Mouse (Mus musculus) hindbrain, embryonic 15.5 days (tissue): ENCODE measurements around the gene Msi2. TPM values are rescaled to one million over a fixed set of nuclear protein-coding genes. Genes with fewer than 3 reads are reported as not detected.

Experiments used
- ATAC-seq: fragments of 200-750 bp; cut with Nextera tagmentation; 2 replicates; pipeline ENCODE4 v1.8.0; 2017; ENCODE audit warnings: low read depth, moderate number of reproducible peaks, moderate TSS enrichment; ENCODE audit not compliant: low FRiP score
- H3K27ac ChIP-seq: fragments of 300-500 bp; sonication (generic); replicated peaks from 2 replicates; pipeline ENCODE4 v1.5.1; 2015; ENCODE audit warnings: mild to moderate bottlenecking, inconsistent platforms
- H3K27me3 ChIP-seq: fragments of 300-500 bp; sonication (generic); 2 replicates; pipeline ENCODE4 v1.6.1; 2015; ENCODE audit warnings: control low read depth, inconsistent platforms
- H3K36me3 ChIP-seq: fragments of 300-500 bp; sonication (generic); 2 replicates; pipeline ENCODE4 v1.6.1; 2015; ENCODE audit warnings: control low read depth, inconsistent platforms
- H3K4me1 ChIP-seq: fragments of 300-500 bp; sonication (generic); replicated peaks from 2 replicates; pipeline ENCODE4 v1.6.1; 2015; ENCODE audit warnings: control low read depth, inconsistent platforms
- H3K4me2 ChIP-seq: fragments of 300-500 bp; sonication (generic); 2 replicates; pipeline ENCODE4 v1.6.1; 2015; ENCODE audit warnings: moderate library complexity, mild to moderate bottlenecking, inconsistent platforms
- H3K4me3 ChIP-seq: fragments of 300-500 bp; sonication (generic); 2 replicates; pipeline ENCODE4 v1.5.1; 2015; ENCODE audit warnings: mild to moderate bottlenecking, inconsistent platforms
- H3K9ac ChIP-seq: fragments of 300-500 bp; sonication (generic); 2 replicates; pipeline ENCODE4 v1.6.1; 2015; ENCODE audit warnings: inconsistent platforms
- H3K9me3 ChIP-seq: fragments of 300-500 bp; sonication (generic); 2 replicates; pipeline ENCODE4 v1.6.1; 2016; ENCODE audit warnings: control low read depth, inconsistent platforms
- WGBS: fragments of 180-500 bp; shearing (Covaris S2); methylation state at CpG from one replicate; pipeline ENCODE4 v1.1.7; 2015; 5-methylcytosine and 5-hydroxymethylcytosine counted together
- polyA plus RNA-seq: library from polyadenylated mRNA; unstranded; fragments of >200 nt; fragmentation: Nextera tagmentation; extraction: Ambion mirVana; gene quantifications from 2 replicates; pipeline ENCODE4 v1.2.1, GENCODE M21; 2015

Gene Msi2
- polyA plus RNA-seq, 1 experiment from 2014 or later = 35.9 TPM

DNA sequence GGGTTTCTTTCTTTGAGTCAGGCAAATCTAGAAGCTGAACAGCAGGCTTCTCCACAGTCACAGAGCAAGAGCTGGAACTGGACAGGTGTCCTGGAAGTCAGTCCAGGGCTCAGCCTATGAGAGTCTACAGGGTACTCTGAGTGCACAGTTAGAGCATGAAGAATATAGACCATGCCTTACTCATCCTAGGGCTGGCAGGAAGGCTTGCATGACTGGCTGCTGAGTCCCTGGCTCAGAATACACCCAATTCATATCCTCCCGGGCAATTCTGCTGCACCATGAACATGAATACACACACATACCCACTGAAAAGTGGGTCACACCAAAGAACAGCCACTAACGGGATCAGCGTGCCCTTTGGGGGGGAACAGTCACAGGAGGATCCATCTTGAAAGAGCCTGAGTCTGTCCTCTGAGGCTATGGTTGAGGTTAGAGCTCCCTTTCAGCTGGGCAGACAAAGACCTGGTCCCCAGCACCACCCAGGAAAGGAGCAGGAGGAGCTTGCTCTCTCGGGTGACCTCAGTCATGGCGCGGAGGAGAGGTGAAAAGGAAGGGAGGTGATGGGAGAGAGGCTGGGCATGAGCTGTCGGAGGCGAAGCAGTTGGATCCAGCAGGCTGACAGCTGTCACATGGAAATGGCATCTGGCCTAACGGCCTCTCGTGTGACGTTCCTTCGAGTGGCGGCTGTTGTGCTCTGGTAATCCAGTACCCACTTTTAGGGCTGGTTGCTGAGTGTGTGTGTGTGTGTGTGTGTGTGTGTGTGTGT, 230.0 kb downstream of the Msi2 start:
- Histone ChIP-seq H3K4me2 (no peak overlapping the region), H3K27ac (peak overlapping the region; percentile 66), H3K4me3 (no peak overlapping the region), H3K9ac (no peak overlapping the region), H3K9me3 (no peaks in the 10 kb centered on the region), H3K4me1 (peaks cover 69% of the 10 kb centered on the region), H3K27me3 (no peaks in the 10 kb centered on the region), H3K36me3 (no peaks in the 10 kb centered on the region)
- peak; percentile 19; the same call in 1 of the 2 replicates for ATAC-seq
- 41% methylated on average over 13 of the region's 13 CpGs for WGBS

DNA sequence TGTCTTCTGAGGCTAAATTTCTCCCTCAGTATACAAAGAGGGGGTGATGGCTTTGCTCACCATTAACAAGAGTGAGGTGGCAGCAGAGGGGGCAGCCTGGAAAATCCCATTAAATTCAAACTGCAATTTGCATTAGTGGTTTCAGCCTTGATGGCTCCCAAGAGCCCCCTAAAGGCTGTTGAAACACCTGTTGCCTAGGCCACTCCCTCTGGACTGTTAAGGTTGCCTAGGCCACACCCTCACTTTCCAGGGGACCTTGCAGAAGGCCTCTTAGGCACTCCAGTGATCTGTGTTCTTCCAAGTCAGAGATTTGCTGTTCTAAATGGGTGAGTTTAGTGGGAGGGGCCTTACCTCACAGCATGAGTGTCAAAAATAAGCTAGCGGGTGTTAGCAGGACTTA, 232.3 kb downstream of the Msi2 start:
- no peaks in the 10 kb centered on the region for H3K9me3 ChIP-seq
- no peak overlapping the region for H3K4me3 ChIP-seq
- no peak overlapping the region for H3K4me2 ChIP-seq
- peaks cover 76% of the 10 kb centered on the region for H3K4me1 ChIP-seq
- WGBS = 82% methylated on average over 1 of the region's 1 CpGs
- no peaks in the 10 kb centered on the region for H3K27me3 ChIP-seq
- peak overlapping the region; percentile 62 for H3K27ac ChIP-seq
- H3K9ac ChIP-seq = no peak overlapping the region
- ATAC-seq = no peak
- no peaks in the 10 kb centered on the region for H3K36me3 ChIP-seq

DNA sequence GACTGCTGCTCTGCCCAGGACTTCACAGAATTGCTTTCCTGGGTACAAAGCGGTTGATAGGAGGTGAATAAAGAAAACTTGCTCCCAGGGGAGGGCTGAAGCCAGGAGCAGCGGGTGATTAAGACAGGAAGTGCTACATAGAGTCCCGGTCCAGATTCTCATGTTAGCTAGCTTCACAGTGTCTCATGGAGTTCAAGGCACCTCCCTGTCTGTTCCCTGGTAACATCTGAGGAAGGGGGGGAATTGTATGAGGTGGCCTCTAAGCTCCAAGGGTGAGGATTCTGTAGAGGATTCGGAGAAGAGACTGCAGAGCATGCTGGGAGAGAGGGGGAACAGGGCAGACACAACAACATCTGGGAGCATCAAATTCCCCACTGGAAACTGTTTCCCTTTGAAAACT, 233.2 kb downstream of the Msi2 start:
- H3K9me3 ChIP-seq = no peaks in the 10 kb centered on the region
- no peak overlapping the region for H3K4me3 ChIP-seq
- H3K4me2 ChIP-seq = no peak overlapping the region
- peak overlapping the region; percentile 62 for H3K27ac ChIP-seq
- ATAC-seq = no peak
- 27% methylated on average over 4 of the region's 4 CpGs for WGBS
- H3K9ac ChIP-seq = no peak overlapping the region
- no peaks in the 10 kb centered on the region for H3K27me3 ChIP-seq
- peaks cover 78% of the 10 kb centered on the region for H3K4me1 ChIP-seq
- no peaks in the 10 kb centered on the region for H3K36me3 ChIP-seq

DNA sequence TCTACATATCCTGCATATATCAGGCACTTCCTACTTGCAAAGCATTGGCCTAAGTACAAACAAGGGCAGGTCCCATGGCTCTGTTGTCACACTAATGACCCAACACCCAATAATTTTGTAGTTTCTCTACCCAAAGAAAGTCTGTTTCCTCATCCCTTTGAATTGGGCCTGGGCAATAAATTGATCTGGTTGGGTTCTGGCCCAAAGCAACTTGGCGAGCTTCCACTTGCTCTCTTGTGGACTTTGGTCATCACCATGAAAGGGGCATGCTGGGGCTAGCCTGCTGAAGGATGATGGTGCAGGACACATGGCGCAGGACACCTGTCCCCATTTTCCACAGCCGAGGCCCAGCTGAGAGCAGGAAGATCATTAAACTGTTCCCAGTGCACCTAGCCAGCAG, 234.3 kb downstream of the Msi2 start:
- Histone ChIP-seq H3K4me3 (no peak overlapping the region), H3K36me3 (no peaks in the 10 kb centered on the region), H3K9ac (no peak overlapping the region), H3K4me1 (peaks cover 76% of the 10 kb centered on the region), H3K9me3 (no peaks in the 10 kb centered on the region), H3K4me2 (no peak overlapping the region), H3K27me3 (no peaks in the 10 kb centered on the region), H3K27ac (peak overlapping the region; percentile 62)
- 84% methylated on average over 3 of the region's 3 CpGs for WGBS
- ATAC-seq = no peak

DNA sequence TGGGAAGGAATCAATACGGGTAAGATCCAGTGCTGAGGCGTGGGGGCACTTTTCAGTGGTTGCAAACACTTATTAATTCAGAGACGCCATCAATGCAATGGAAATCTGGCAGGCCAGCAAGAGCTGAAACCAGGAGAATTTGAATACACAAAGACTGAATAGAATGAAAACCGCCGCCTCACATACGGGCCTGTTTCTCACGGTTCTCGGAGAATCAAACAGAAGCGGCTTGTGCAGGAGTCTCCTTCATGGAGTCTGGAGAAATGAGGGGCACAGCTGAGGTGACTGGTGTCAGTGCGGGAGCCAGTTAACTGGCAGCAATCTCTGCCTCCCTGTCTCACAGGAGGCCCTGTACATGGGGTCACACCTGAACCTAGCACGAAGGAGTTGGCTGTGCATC, 235.7 kb downstream of the Msi2 start:
- Histone ChIP-seq H3K9ac (no peak overlapping the region), H3K4me2 (no peak overlapping the region; the same call in 1 of the 2 replicates), H3K27ac (peak overlapping the region; percentile 83), H3K36me3 (no peaks in the 10 kb centered on the region), H3K27me3 (no peaks in the 10 kb centered on the region), H3K4me3 (no peak overlapping the region), H3K4me1 (peaks cover 70% of the 10 kb centered on the region), H3K9me3 (no peaks in the 10 kb centered on the region)
- WGBS = 21% methylated on average over 11 of the region's 11 CpGs
- peak; percentile 28; the same call in 1 of the 2 replicates for ATAC-seq

DNA sequence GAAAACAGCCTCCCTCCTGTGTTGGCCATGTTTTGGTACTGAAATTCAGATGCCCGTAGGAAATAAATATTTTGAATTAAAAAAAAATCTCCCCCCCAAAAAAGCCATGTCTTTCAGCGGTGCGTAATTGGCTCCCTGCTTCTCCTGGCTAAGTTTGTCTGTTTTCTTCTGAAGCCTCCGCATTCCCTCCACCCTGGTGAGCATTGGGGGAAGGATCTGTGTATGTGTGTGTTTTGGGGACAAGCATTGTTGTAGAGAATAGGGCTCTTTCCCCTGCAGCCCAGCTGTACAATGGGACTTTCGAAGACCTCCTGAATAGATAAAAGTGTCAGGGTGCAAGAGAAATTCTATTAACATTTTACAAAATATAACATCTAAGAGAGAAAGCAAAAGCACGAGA, 236.1 kb downstream of the Msi2 start:
- no peaks in the 10 kb centered on the region for H3K9me3 ChIP-seq
- no peak for ATAC-seq
- peaks cover 70% of the 10 kb centered on the region for H3K4me1 ChIP-seq
- no peak overlapping the region; the same call in 1 of the 2 replicates for H3K4me2 ChIP-seq
- no peaks in the 10 kb centered on the region for H3K36me3 ChIP-seq
- 14% methylated on average over 6 of the region's 6 CpGs for WGBS
- H3K9ac ChIP-seq = 0 out of 2 replicates have a peak overlapping the region, but pooled peaks have one; percentile 11
- no peak overlapping the region for H3K4me3 ChIP-seq
- H3K27me3 ChIP-seq = no peaks in the 10 kb centered on the region
- H3K27ac ChIP-seq = peak overlapping the region; percentile 83

DNA sequence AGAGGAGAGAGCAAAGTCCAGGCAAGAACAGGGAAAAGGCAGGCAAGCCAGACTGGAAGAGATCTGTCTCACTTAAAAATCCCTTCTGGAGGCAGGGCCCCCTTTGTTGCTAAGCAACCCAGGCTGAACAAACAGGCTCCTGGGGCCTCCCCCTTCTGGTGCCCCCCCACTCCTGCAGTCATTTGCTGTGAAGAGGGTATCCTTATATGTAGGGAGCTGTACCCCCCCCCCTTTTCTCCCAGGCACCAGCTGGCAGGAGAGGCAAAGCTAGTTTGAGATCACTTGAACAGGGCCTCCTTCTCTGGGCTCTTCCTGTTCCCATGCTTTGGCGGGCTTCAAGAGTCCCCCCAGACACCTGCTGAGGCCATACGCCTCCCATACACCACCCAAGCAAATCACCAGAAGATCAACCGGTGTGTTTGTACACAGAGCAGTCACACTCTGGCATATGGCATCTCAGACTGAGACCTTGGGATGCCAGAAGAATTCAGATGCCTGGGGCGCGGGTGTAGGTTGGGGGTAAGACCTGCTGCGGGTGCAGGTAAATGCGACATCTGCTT, 236.6 kb downstream of the Msi2 start:
- peaks cover 70% of the 10 kb centered on the region for H3K4me1 ChIP-seq

DNA sequence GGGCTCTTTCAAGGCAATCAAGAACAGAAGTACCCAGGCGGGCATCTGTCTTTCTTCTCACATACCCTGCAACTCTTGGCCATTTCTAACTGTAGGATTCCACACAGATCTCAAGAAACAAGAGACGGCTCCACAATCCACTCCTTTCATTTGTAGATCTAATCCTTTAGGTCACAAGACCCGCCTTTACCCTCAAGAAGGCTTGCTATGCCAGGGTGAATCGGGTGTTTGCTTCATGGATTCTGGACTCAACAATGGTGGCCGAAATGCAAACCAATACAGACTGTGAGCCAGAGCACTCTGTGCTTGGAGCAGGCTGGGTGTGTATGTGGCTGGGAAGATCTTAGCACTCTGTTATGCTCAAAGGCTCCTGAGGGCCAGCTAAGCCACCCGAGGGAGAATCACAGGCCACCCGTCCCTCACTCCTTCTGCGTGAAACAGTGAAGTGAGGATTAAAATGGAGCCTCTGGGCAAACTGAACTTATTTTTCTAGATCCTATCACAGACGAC, 237.2 kb downstream of the Msi2 start:
- H3K4me2 ChIP-seq = peak overlapping the region; percentile 26
- H3K27ac ChIP-seq = peak overlapping the region; percentile 83
- H3K27me3 ChIP-seq = no peaks in the 10 kb centered on the region
- peak; percentile 14; the same call in 1 of the 2 replicates for ATAC-seq
- WGBS = 29% methylated on average over 9 of the region's 9 CpGs
- H3K9ac ChIP-seq = peak overlapping the region; percentile 19; the same call in 1 of the 2 replicates
- H3K36me3 ChIP-seq = no peaks in the 10 kb centered on the region
- peaks cover 72% of the 10 kb centered on the region for H3K4me1 ChIP-seq
- H3K9me3 ChIP-seq = no peaks in the 10 kb centered on the region
- no peak overlapping the region for H3K4me3 ChIP-seq

More for the DNA sequence above, 236.6 kb downstream of the Msi2 start:
- Histone ChIP-seq H3K4me3 (no peak overlapping the region), H3K36me3 (no peaks in the 10 kb centered on the region), H3K27me3 (no peaks in the 10 kb centered on the region), H3K9ac (peak overlapping the region; percentile 19; the same call in 1 of the 2 replicates), H3K27ac (peak overlapping the region; percentile 83), H3K9me3 (no peaks in the 10 kb centered on the region), H3K4me2 (peak overlapping the region; percentile 26)
- WGBS = 16% methylated on average over 7 of the region's 7 CpGs
- ATAC-seq = peak; percentile 88

DNA sequence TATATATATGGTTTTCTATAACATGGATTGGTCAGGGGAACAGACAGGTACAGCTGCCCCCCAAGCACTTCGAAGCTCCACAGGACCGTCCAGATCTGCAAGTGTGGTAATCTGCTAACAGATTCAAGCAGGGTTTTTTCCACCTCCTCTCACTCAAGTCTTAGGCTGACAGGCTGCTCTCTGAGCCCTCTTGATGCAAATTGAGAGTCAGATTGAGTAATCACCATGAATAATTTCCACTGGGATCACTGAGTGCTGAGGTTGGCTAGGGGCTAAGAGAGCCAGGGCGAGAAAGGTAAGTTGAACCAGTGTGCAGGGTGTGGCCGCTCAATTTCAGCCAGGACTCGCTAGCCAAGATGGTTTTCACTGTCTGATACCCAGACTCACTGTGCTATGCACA, 238.8 kb downstream of the Msi2 start:
- no peaks in the 10 kb centered on the region for H3K27me3 ChIP-seq
- peaks cover 71% of the 10 kb centered on the region for H3K4me1 ChIP-seq
- no peak overlapping the region for H3K4me3 ChIP-seq
- ATAC-seq = no peak
- no peaks in the 10 kb centered on the region for H3K36me3 ChIP-seq
- no peaks in the 10 kb centered on the region for H3K9me3 ChIP-seq
- peak overlapping the region; percentile 20; the same call in 1 of the 2 replicates for H3K27ac ChIP-seq
- WGBS = 58% methylated on average over 5 of the region's 5 CpGs
- no peak overlapping the region for H3K9ac ChIP-seq
- no peak overlapping the region for H3K4me2 ChIP-seq

DNA sequence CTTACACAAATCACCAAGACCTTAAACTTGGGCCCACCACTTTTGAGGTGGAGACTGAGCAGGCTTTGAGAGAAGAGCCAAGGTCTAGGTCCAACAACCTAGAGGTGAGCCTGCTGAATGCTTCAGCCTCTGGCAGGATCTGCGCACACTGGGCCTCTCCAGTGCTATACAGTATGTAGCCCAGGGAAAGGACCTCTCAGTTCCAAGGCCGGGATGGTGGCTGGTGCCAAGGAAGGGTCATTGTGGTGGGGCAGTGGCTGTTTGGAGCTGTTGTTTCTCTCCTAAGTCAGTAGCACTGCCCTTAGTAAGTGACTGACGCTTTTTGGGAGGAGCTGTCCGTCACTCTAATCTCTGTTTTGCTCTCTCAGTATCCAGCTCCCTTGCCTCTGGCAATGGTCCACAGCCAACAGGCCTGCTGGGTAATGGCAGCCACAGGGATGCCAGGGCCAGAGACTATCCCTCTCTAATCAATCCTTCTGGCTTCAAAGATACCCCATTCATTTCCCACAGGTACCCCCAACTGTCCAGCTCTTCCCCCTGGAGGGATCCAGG, 243.3 kb downstream of the Msi2 start:
- Histone ChIP-seq H3K4me1 (peaks cover 68% of the 10 kb centered on the region), H3K27ac (peak overlapping the region; percentile 55), H3K27me3 (no peaks in the 10 kb centered on the region), H3K9me3 (no peaks in the 10 kb centered on the region), H3K4me3 (no peak overlapping the region), H3K9ac (no peak overlapping the region), H3K4me2 (no peak overlapping the region), H3K36me3 (no peaks in the 10 kb centered on the region)
- WGBS = 52% methylated on average over 4 of the region's 4 CpGs
- peak; percentile 58 for ATAC-seq

DNA sequence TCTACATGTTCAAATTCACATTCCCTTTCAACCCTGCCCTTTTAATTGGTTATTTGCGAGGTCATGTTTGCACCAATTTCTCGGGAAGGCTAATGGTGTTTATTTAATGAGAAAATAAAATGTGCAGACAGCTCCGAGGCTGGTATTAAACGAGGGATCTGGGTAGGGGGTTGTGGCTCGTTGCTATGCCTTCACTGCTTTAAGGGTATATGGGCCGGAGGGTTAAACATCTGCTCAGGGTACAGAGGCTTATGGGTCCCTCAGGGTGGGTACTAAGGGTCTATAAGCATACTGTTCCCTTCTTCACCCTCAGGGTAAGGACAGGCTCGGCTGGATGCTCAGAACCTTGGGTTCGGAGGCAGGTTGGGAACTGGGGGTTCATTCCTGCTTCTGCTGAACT, 245.6 kb downstream of the Msi2 start:
- Histone ChIP-seq H3K36me3 (no peaks in the 10 kb centered on the region), H3K9ac (no peak overlapping the region), H3K4me3 (no peak overlapping the region), H3K4me1 (peaks cover 62% of the 10 kb centered on the region), H3K27me3 (no peaks in the 10 kb centered on the region), H3K4me2 (no peak overlapping the region), H3K9me3 (no peaks in the 10 kb centered on the region), H3K27ac (peak overlapping the region; percentile 74)
- WGBS = 24% methylated on average over 8 of the region's 8 CpGs
- no peak for ATAC-seq
